Comparison of ENCODE assay signal across 13 mouse cellular contexts in the genomic region with DNA sequence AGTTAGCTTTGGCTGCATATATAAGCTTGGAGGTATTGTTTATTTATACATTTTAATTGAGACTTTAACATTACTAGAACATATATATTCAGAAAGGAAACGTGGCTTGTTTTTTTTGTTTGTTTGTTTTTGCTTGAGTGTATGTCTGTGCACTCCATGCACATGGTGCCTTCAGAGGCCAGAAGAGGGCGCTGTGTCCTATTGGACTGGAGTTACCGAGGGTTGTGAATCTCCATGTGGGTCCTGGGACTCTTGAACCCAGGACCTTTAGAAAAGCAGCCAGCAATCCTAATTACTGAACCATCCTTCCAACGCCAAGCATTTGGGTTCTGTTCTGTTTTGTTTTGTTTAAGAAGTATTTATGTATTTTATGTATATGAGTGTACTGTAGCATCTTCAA. TPM values are rescaled to one million over a fixed set of nuclear protein-coding genes. Genes with fewer than 3 reads are reported as not detected.
DNase-seq lines count a peak whose midpoint lies in the region; ATAC-seq and TF ChIP-seq lines count a peak whose summit lies in the region.
"Had no signal": no experiment of that assay in that cellular context is flagged by ENCODE, and none has a peak within 500 bp of the region (broad histone marks: within the 10 kb centered on the region; RNA-seq: fewer than 3 reads in every experiment).

No protein-coding gene starts in this region.

- DNase-seq in forebrain, postnatal 0 days: no peak
- no peak for DNase-seq in forebrain, embryonic 11.5 days (ENCODE audit: low spot score)
- no peak for DNase-seq in midbrain, postnatal 0 days (ENCODE audit: low spot score)
- no peak for DNase-seq in midbrain, embryonic 10.5 days (ENCODE audit: low spot score)
- peak; percentile 27 to 62 for DNase-seq in spleen, postnatal 10 days (ENCODE audit: low spot score in 2 of 2)
- no peak for DNase-seq in MN1 (ENCODE audit: low spot score)
- no peak for DNase-seq in right cerebral cortex, postnatal 25 days
- DNase-seq: kidney, adult 8-10 months; right cerebral cortex, postnatal 4 days had no signal

- 0 out of 2 replicates have a peak, but pooled peaks have one; percentile 20 for TF ChIP-seq CTCF in forebrain, postnatal 0 days (IDR thresholded peaks at IDR 0.05; ENCODE audit: low read depth)
- TF ChIP-seq CTCF in midbrain, postnatal 0 days (IDR thresholded peaks at IDR 0.05): peak; percentile 24; the same call in 1 of the 2 replicates
- peak; percentile 56 for TF ChIP-seq CTCF in bone marrow, adult 2 months (IDR thresholded peaks at IDR 0.05; ENCODE audit: control insufficient read depth, insufficient read depth, low read length)

- ATAC-seq in forebrain, postnatal 0 days: no peak
- no peak for ATAC-seq in forebrain, embryonic 11.5 days (replicated peaks; ENCODE audit: low FRiP score)
- ATAC-seq in midbrain, postnatal 0 days (ENCODE audit: low FRiP score): no peak
- ATAC-seq: forebrain, embryonic 14.5 days had no signal

- H3K4me1 ChIP-seq in forebrain, postnatal 0 days (ENCODE audit: insufficient read depth): no peaks in the 10 kb centered on the region
- H3K4me1 ChIP-seq in forebrain, embryonic 11.5 days (replicated peaks; ENCODE audit: control insufficient read depth, insufficient read depth, low read length): no peaks in the 10 kb centered on the region
- no peaks in the 10 kb centered on the region for H3K4me1 ChIP-seq in midbrain, postnatal 0 days (ENCODE audit: insufficient read depth, low read length)
- H3K4me1 ChIP-seq in midbrain, embryonic 10.5 days: no peaks in the 10 kb centered on the region
- peaks cover 1% of the 10 kb centered on the region; the same call in 1 of the 2 replicates for H3K4me1 ChIP-seq in bone marrow, adult 2 months (ENCODE audit: control insufficient read depth, insufficient read depth, low read length)
- H3K4me1 ChIP-seq: neural tube, embryonic 12.5 days had no signal

- H3K27me3 ChIP-seq in forebrain, postnatal 0 days (ENCODE audit: insufficient read depth, low read length): no peaks in the 10 kb centered on the region
- H3K27me3 ChIP-seq in forebrain, embryonic 11.5 days (ENCODE audit: control insufficient read depth, insufficient read depth, low read length): no peaks in the 10 kb centered on the region
- no peaks in the 10 kb centered on the region for H3K27me3 ChIP-seq in midbrain, postnatal 0 days (ENCODE audit: insufficient read depth, low read length)
- no peaks in the 10 kb centered on the region for H3K27me3 ChIP-seq in midbrain, embryonic 10.5 days (ENCODE audit: low read depth, poor library complexity, severe bottlenecking)
- H3K27me3 ChIP-seq: megakaryocyte, embryonic 14.5 days; neural tube, embryonic 12.5 days had no signal

- no peak overlapping the region for H3K4me2 ChIP-seq in forebrain, postnatal 0 days (ENCODE audit: low read depth)
- H3K4me2 ChIP-seq in forebrain, embryonic 11.5 days (ENCODE audit: low read depth, low read length, severe bottlenecking): no peak overlapping the region
- no peak overlapping the region for H3K4me2 ChIP-seq in midbrain, postnatal 0 days (ENCODE audit: low read depth, low read length, poor library complexity, severe bottlenecking)
- H3K4me2 ChIP-seq: neural tube, embryonic 12.5 days had no signal

- TF ChIP-seq POLR2A in bone marrow, adult 2 months (IDR thresholded peaks at IDR 0.05; ENCODE audit: borderline replicate concordance, control insufficient read depth, low read depth, low read length): no peak

- no peak overlapping the region for H3K4me3 ChIP-seq in forebrain, postnatal 0 days (ENCODE audit: low read depth, low read length)
- no peak overlapping the region for H3K4me3 ChIP-seq in forebrain, embryonic 11.5 days (ENCODE audit: low read depth, low read length)
- H3K4me3 ChIP-seq in midbrain, postnatal 0 days (ENCODE audit: low read depth, low read length): no peak overlapping the region
- H3K4me3 ChIP-seq in midbrain, embryonic 10.5 days: no peak overlapping the region
- H3K4me3 ChIP-seq in bone marrow, adult 2 months (replicated peaks; ENCODE audit: control insufficient read depth, low read depth, low read length): no peak overlapping the region
- H3K4me3 ChIP-seq: megakaryocyte, embryonic 14.5 days; neural tube, embryonic 12.5 days had no signal

- no peak overlapping the region for H3K9ac ChIP-seq in forebrain, postnatal 0 days
- no peak overlapping the region for H3K9ac ChIP-seq in forebrain, embryonic 11.5 days (ENCODE audit: low read length)
- no peak overlapping the region for H3K9ac ChIP-seq in midbrain, postnatal 0 days (replicated peaks; ENCODE audit: low read length, poor library complexity, severe bottlenecking)
- H3K9ac ChIP-seq: neural tube, embryonic 12.5 days had no signal

- H3K9me3 ChIP-seq in forebrain, postnatal 0 days (ENCODE audit: low read length): no peaks in the 10 kb centered on the region
- H3K9me3 ChIP-seq in forebrain, embryonic 11.5 days (ENCODE audit: control insufficient read depth, low read length): no peaks in the 10 kb centered on the region
- H3K9me3 ChIP-seq in midbrain, postnatal 0 days (ENCODE audit: low read length): no peaks in the 10 kb centered on the region
- H3K9me3 ChIP-seq in midbrain, embryonic 10.5 days (replicated peaks): no peaks in the 10 kb centered on the region
- H3K9me3 ChIP-seq: megakaryocyte, embryonic 14.5 days; neural tube, embryonic 12.5 days had no signal

- peaks cover 4% of the 10 kb centered on the region for H3K36me3 ChIP-seq in forebrain, postnatal 0 days (ENCODE audit: insufficient read depth)
- H3K36me3 ChIP-seq in forebrain, embryonic 11.5 days (ENCODE audit: control insufficient read depth, insufficient read depth, low read length): no peaks in the 10 kb centered on the region; the same call in 1 of the 2 replicates
- H3K36me3 ChIP-seq in midbrain, postnatal 0 days (ENCODE audit: insufficient read depth, low read length): peaks cover 6% of the 10 kb centered on the region
- peaks cover 64% of the 10 kb centered on the region for H3K36me3 ChIP-seq in midbrain, embryonic 10.5 days

- H3K27ac ChIP-seq in forebrain, postnatal 0 days (ENCODE audit: low read depth, low read length): no peak overlapping the region
- H3K27ac ChIP-seq in forebrain, embryonic 11.5 days (ENCODE audit: low read depth, low read length): no peak overlapping the region
- no peak overlapping the region for H3K27ac ChIP-seq in midbrain, postnatal 0 days (ENCODE audit: low read depth, low read length)
- no peak overlapping the region for H3K27ac ChIP-seq in midbrain, embryonic 10.5 days (replicated peaks)
- H3K27ac ChIP-seq in bone marrow, adult 2 months (ENCODE audit: control insufficient read depth, insufficient read depth, low read depth, low read length, poor library complexity): no peak overlapping the region
- H3K27ac ChIP-seq: neural tube, embryonic 12.5 days had no signal

- WGBS in forebrain, postnatal 0 days: 85% methylated on average over 4 of the region's 4 CpGs
- WGBS in forebrain, embryonic 11.5 days: 85% methylated on average over 4 of the region's 4 CpGs
- WGBS in midbrain, postnatal 0 days: 86% methylated on average over 4 of the region's 4 CpGs
- WGBS in midbrain, embryonic 10.5 days: 86% methylated on average over 4 of the region's 4 CpGs
- 82% methylated on average over 4 of the region's 4 CpGs for WGBS in bone marrow, adult 2 months

RNA-seq across cellular contexts. Expression of gene Mthfd1l, which starts 22.4 kb away (rescaled TPM):
- 8.0 and 9.1 TPM in 2 replicates for total RNA-seq in forebrain, postnatal 0 days (2014; rRNA removed)
- polyA plus RNA-seq in forebrain, postnatal 0 days (2015; fragmentation: Nextera tagmentation; extraction: Ambion mirVana): 5.1 and 5.9 TPM in 2 replicates
- 16.2 and 16.6 TPM in 2 replicates for polyA plus RNA-seq in forebrain, embryonic 11.5 days (2014; fragmentation: Nextera tagmentation; extraction: Ambion mirVana)
- 9.2 and 10.3 TPM in 2 replicates for total RNA-seq in midbrain, postnatal 0 days (2014; rRNA removed)
- polyA plus RNA-seq in midbrain, postnatal 0 days (2015; fragmentation: Nextera tagmentation; extraction: Ambion mirVana): 7.9 and 8.6 TPM in 2 replicates
- polyA plus RNA-seq in midbrain, embryonic 10.5 days (2016; fragmentation: Nextera tagmentation; extraction: Ambion mirVana): 20.2 and 25.2 TPM in 2 replicates
- 14.6 and 15.5 TPM in 2 replicates for polyA plus RNA-seq in bone marrow, adult 2 months (2011; ENCODE audit: insufficient read depth, insufficient read length, low replicate concordance, missing spikeins)

Comparison
In these comparisons a context has a peak if more than half of its experiments do, and no peak if none do; other contexts are left out.
1. DNase-seq: peak in spleen, postnatal 10 days (2 of 2); none in forebrain, postnatal 0 days (single experiment), forebrain, embryonic 11.5 days (single experiment), midbrain, postnatal 0 days (single experiment), midbrain, embryonic 10.5 days (single experiment), MN1 (single experiment) and right cerebral cortex, postnatal 25 days (single experiment).
2. Peak in every context shown above with its lines, with median percentiles within 50 percentile points of each other: CTCF ChIP-seq.